Mouse (Mus musculus) brain, embryonic 14.5 days (tissue): ENCODE data around the gene Fgfrl1.

Source experiments
- CTCF ChIP-seq: fragments of 200-500 bp; IDR thresholded peaks from 2 replicates; pipeline ENCODE4 v1.5.1; 2012; ENCODE audit warnings: inconsistent platforms, mild to moderate bottlenecking, moderate library complexity, borderline replicate concordance; ENCODE audit not compliant: insufficient read depth, insufficient read length; ENCODE audit errors: extremely low read depth
- POLR2A ChIP-seq: fragments of 200-500 bp; IDR thresholded peaks from 2 replicates; pipeline ENCODE4 v1.6.1; 2012; ENCODE audit warnings: mild to moderate bottlenecking, inconsistent platforms, borderline replicate concordance; ENCODE audit not compliant: poor library complexity, insufficient read depth, insufficient read length, severe bottlenecking; ENCODE audit errors: extremely low read depth

- TF ChIP-seq CTCF (peak; percentile 30; the same call in 1 of the 2 replicates), POLR2A (no peak)
Measured at GRCm38 (mm10) chr5:108692271-108692670, at the start of gene Fgfrl1.
